Mouse (Mus musculus): Measurements from ENCODE around the gene Nedd9.

GRCm38 (mm10) chr13:41349770-41350169 is 137.4 kb downstream of the Nedd9 start:
- TF ChIP-seq CTCF (IDR thresholded peaks at IDR 0.05; ENCODE audit: insufficient read depth, low read length) (no peak), POLR2A (IDR thresholded peaks at IDR 0.05; ENCODE audit: borderline replicate concordance, extremely low read depth, low read depth, low read length) (no peak)

All from lung, adult 2 months (tissue).